Mouse (Mus musculus) adrenal gland, postnatal 14 days (tissue): ENCODE data around the gene Col26a1. TPM values are rescaled to one million over a fixed set of nuclear protein-coding genes. Genes with fewer than 3 reads are reported as not detected.
"Not testable (repeated sequence)": the region's sequence is repeated elsewhere in the genome, so short reads cannot be mapped to it uniquely, and the experiment has no call there.

Source experiments
- DNase-seq: peaks from one replicate; pipeline ENCODE4 v3.0.0; 2021; ENCODE audit warnings: mixed read lengths
- total RNA-seq: library from RNA; stranded (reverse); gene quantifications from 2 replicates; pipeline ENCODE4 v1.2.3, GENCODE M21; 2021

Col26a1 gene
- total RNA-seq, 1 experiment from 2014 or later = 3.3 TPM

DNA sequence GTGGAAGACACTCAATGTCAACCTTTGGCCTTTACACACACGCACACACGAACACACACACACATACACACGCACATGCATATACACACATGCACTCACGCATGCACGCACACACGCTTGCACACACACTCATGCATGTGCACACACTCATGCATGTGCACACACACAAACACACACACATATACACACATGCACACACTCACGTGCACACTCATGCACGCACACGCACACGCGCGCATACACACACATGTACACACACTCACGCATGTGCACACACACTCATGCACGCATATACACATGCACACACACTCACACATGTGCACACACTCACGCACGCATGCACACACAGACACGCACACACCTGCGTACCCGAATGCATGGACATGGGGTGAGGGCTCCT lies 130.9 kb downstream of the Col26a1 start:
- no peak for DNase-seq

DNA sequence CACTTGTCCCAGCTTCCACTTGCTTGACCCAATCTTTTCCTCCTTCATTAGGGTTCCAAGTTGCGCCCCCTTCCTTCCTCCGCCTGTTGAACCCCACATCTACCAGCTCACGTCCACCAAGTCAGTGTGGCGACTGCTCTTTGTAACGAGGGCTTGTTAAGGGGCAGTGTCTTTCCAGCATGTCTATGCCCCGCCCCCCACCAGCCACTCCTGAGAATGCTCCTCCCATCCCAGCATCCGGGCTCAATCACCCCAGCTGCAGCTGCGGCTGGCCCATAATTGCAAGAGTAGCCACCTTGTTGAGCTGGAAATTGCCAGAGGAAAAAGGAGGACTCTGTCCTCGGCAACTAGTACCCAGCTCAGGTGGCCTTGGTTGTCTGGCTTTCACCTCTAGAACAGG lies 136.4 kb downstream of the Col26a1 start:
- no peak for DNase-seq

DNA sequence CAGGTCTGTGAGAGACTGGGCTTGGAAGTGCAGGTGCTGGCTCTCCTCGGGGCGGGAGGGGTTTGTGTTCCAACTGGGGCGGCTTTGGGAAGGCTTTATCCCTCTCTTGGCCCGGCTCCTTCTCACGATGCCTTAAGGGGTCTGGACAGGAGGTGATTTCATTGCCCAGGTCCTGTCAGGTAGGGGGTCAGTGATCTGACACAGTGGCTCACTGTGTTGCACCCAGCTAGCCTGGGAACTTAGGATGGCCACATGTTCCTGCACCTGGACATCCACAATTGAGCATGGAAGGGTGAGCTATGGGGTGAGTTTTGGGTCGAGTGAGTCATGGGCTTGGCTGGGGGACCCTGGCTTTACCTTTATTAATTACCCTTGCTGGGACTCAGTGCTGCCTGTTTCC lies 144.1 kb downstream of the Col26a1 start:
- DNase-seq = no peak

DNA sequence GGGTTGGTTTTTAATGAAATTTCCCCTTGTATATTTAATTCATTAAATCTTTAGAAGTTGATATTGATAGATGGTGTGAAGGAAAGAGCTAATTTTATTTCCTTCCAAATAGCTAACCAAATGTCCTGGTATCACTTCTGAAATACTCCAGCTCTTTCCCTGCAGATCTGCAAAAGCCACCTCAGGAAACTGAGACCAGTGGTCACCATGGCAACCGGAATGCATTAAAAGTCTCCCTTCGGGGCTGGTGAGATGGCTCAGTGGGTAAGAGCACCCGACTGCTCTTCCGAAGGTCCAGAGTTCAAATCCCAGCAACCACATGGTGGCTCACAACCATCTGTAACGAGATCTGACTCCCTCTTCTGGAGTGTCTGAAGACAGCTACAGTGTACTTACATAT lies 156.7 kb downstream of the Col26a1 start:
- not testable (repeated sequence) for DNase-seq

DNA sequence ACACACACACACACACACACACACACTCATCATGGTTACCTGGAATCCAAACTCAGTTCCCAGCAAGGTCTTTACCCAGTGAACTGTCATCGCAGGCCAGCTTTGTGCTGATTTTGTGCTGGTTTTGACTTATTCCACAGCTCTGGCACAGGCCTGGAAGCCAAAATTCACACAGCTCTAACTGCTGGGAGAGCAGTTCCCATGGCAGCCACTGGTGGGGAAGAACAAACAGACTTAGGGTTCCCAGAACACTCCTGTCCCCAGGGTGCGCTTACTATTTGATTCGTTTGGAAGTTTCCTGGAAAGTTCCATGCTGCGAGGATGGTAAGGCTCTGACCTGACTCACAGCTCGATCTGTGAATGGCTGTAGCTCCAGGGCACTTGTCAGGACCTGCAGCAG lies 161.4 kb downstream of the Col26a1 start:
- no peak for DNase-seq

DNA sequence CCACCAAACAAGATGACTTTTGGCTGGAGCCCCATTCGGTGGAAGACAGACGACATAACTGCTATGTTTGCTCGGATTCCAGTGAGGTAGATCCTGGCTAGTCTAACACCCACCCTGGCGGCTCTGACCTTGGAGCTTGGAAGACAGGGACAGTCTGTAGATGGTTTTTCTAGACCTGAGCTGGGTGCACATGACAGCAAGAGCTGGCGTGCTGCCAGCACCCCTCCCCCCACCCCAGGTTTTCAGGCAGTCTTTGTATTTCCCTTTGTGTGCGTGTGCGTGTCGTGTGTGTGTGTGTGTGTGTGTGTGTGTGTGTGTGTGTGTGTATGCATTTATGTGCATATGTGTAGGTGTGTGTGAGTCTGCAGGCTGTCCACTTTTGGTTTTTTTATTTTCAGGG lies 164.4 kb downstream of the Col26a1 start:
- DNase-seq = peak; percentile 25

DNA sequence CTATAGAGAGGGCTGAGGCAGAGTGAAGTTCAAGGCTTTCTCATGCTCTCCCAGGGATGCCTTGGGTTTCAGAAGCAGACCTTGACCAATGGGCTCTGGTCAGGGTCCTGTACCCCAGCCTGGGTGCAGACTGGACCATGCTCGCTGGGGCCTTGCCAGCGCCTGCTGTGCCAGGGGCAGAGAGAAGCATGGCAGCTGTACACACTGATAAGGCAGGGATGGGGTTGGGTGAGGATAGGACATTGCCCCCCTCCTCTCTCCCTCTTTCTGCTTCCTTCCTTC lies 165.5 kb downstream of the Col26a1 start:
- DNase-seq = no peak

DNA sequence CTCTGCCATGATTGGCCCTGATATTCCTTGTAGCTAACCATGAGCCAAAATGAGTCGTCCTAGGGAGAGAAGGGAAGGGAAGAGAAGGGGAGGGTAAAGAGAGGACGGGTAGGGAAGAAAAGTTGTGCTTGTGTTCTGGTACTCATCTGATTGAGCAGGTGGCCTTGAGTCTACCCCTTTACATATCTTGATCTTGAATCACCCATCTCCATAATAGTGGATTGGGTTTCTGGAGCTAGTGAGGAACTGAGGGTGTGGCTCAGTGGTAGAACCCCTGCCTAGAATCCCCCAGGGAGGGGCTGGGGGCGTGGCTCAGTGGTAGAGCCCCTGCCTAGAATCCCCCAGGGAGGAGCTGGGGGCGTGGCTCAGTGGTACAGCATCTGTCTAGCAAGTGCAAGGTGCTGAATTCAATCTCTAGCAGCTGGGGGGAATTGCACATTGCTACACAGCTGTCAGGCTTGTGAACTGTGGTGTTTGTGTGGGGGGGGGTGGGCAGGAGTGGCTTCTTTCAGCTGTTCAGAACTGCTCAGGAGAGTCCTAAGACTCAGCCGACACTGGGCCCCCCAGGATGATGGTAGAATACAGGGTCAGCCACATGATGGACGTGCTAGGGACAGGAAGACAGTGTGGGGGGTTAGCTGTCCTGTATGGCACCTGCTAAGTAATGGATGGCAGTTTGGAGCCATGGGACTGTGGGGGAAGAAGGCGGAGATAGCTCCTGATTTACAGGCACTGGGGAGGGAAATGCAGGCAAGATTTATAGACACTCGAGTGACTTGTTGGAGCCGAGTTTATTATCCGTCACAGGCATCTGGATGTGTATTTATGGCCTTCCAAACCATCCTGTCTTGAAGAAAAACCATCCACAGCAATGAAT lies 166.1 kb downstream of the Col26a1 start:
- DNase-seq = no peak

DNA sequence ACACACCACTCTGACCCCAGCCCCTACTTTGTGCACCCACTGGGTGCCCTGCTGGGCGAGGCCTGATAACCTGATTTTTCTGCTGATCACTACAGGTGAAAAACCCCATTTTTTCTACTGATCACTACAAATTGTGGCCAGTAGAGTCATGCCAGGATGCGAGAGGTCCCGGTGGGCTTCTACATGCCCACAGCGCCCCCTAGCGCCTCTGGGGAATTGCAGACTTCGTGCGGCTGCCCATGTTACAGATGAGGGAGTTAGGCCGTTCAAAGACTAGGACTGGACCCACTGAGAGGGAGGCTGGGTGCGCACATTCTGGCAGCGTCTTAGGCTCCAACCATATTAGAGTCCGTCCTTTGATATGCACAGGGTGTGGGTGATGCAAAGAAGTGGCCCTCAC lies 168.1 kb downstream of the Col26a1 start:
- DNase-seq = peak; percentile 60

DNA sequence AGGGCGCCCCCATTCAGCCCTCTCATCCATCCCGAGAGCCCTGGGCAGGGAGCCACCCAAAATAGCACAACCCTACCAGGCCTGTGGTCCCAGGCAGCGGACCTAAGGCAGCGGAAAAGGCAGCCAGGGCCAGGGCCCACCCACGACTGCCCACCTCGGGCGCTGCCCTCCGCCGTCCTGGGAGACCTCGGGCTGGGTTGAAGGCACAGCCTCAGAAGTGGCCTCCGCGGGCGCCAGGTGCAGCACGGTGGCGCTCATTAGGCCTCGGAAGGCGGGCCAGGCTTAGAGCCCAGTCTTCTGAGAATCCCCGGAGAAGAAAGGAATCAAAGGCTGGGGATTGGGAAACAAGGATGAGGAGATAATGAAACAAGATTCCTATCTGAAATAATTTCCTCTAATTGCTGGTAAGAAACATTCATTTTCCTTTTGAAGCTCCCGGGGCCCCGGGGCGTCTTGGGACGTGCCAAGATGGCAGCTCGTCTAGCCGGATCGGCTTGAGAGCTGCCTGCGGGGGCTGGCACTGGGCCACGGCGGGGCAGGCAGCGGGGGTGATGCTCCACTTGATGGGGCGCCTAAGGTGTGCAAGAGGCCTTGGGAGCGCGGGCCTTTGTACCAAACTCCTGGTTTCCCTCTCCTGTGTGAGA lies 168.7 kb downstream of the Col26a1 start:
- peak; percentile 9 for DNase-seq

DNA sequence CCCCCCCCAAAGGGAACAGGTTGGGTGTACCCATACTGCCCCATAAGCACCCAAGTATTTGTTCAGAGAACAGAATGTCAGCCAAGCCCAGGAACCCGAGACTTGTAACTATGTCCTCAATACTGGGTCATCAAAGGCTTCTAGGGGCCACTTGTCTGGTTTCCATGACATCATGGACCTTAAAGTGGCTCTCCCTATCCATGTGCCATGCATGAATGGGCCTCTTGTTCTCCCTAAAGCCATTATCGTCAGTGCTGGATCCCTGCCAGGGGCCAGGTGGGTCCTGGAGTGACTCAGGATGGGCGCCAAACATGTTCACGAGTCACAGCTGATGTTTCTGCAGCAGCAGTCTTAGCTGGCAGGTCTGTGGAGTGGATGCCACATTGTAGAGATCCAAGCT lies 172.3 kb downstream of the Col26a1 start:
- DNase-seq = no peak

DNA sequence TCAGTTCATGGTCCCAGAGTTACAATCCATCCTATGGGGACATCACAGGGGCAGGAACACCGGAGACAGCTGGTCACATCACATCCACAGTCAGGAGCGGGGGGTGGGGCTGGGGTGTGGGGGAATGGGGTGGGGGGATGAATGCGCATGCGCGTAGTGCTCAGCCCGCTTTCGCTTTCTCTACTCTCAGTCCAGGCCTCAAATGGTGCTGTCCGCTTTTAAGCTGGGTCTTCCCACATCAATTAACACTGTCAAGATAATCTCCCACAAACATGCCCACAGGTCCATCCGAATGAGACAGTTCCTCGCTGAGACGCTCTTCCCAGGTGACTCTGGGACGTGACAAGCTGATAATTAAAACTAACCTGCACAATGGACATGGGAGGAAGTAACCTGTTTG lies 174.9 kb downstream of the Col26a1 start:
- no peak for DNase-seq

DNA sequence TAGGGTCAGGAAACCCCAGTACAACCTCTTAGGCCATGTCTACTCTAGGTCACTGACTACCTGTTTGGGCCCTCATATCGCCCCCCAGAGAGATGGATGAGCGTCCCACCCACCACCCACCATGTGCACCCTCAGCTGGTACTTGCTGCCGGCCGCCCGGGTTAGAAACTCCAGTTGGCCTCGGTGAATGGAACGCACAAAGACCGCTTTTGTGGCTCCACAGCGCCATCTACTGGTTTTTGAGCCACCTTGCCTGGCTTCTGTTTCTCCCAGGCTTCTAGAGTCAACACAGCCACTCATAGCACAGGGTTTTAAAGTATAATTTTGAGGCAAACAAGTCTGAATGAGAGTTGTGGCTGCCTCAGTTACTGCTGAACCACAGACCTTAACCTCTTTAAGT lies 176.2 kb downstream of the Col26a1 start:
- peak; percentile 85 for DNase-seq

DNA sequence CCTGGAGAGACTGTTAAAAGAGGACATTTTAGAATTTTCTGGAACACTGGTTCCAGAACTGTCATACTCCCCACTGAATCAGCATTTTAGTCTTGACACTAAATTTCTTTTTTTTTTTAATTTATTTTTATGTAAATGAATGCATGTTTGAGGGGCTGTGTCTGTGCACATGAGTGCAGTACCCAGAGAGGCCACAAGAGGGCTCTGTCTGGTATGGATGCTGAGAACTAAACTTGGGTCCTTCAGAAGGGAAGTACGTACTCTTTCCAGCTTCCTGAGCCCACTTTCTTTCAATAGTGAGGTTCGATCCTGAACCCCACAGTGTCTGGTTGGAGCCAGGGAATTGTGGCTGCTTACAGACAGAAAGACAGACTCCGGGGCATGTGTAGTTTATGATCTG lies 177.5 kb downstream of the Col26a1 start:
- no peak for DNase-seq

DNA sequence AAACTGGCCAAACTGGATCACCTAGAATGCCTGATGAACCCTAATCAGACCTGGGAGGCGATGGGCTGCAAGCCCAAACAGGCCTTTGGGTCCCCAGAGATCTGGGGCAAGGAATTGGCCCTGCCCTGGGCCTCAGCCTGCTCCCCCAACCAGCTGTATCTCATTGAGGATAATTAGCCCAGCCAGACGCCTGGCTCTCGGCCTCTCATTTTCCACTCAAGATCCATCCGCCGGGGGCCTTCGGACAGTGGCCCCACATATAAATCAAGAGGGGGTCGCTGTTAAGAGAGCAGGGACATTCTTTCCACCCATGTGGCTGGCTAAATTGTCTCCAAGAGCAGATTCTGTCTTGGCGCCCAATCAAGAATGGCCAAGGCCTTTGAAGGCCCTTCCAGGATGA lies 178.9 kb downstream of the Col26a1 start:
- no peak for DNase-seq

DNA sequence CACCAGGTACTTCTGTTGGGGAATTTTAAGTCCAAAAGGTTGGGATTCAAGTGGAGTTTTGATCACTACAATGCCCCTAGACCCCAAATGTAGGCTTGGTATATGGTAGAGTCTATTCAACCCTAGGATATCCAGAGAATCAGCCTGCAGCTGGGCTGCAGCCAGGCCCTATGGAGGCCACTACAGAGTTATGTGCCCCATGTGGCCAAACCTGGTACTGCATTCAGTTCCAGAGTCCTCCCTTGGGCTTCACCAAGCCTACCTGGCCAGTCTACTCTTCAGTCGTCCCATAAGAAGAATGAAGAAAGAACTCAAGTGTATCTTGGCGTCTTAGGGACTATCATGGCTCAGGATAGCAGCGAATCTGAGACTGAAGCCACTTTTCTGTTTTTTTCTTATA lies 179.3 kb downstream of the Col26a1 start:
- DNase-seq = peak; percentile 85

DNA sequence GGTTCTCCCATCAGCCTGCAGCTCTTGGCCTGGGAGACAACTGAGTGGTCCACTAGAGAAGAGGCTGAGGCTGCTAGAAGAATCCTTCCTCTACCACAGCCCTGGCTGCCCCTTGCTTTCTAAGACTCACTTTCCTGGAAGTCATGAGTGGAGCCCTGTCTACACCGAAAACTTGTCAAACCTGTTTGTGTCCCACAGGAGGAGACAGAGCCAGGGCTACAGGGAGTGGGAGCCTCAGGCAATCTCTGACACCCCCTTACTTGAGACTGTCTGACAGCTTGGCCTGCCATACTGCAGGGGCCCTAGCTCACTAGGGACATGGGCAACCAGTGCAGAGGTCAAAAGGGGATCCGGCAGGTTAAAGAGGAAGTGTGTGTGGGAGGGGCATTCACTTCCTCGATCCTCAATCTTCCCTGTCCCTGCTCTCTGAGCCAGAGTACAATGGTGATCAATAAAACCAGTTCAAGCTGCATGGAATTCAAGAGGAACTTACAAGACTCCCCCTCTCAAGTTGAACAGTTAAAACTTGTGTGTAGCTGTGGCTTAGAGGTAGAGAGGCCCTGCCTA lies 180.8 kb downstream of the Col26a1 start:
- no peak for DNase-seq

DNA sequence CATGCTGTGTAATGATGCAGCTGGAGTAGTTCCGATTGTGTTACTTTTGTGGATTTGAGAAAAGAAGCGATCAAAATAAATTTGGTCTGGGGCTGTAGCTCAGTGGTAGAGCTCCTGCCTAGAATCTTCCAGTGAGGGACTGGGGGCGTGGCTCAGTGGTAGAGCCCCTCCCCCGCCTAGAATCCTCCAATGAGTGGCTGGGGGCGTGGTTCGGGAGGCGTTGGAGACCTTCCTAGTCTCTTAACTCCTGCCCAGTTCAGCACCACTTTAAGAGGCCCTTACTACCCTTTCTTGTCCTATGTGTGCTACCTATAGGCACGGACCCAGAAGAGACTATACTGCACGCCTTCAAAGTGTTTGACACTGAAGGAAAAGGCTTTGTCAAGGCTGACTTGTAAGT lies 185.4 kb downstream of the Col26a1 start:
- no peak for DNase-seq

DNA sequence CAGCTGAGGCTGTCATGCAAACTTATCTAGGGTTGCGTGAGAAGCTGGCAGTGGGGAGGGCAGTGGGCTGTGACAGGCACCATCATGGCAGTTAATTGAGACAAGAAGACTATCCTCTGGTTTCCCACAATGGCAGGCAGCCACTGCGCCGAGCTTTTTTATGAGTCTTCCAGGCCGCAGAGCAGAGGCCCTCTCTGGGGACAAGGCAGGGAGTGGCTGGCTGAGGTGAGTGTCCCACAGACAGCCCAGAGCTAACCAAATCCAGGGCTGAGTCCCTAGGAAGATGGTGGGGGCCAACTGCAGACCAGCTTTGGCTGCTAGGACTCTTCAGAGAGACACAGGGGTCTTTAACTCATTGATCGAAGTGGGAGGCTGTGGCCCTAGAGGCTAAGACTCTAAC lies 186.5 kb downstream of the Col26a1 start:
- DNase-seq = no peak

DNA sequence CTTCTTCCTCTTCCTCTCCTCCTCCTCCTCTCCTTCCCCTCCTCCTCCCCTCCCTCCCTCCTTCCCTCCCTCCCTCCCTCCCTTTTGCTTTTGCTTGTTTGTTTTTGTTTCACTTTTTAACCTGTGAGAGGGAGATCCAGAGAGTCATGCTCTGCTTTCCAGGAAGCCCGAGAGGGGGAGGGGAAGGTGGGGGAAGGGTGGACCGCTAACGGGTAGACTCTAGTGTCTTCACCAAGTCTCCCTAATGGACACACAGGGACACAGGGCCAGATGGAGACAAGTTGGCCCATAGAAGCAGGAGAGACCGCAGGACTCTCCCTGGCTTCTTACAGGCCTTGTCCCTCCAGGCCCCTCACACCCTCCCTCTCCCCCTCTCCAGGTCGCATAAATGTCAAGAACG lies 188.0 kb downstream of the Col26a1 start:
- DNase-seq = no peak

DNA sequence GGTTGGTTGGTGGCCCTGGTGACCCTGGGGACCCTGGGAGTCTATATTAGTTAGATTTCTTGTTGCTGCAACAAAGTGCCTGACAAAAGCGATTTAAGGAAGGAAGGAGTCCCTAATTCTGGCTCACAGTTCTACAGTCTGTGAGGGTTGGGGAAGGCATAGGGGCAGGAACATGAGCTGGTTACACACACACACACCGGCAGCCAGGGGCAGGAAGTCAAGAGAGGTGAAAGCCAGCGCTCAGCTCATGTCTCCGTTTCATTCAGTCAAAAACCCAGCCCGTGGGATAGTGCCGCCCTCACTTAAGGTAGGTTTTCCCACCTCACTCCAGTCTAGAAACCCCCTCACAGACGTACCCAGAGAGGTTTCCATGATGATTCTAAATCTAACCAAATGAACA lies 189.6 kb downstream of the Col26a1 start:
- DNase-seq = no peak

DNA sequence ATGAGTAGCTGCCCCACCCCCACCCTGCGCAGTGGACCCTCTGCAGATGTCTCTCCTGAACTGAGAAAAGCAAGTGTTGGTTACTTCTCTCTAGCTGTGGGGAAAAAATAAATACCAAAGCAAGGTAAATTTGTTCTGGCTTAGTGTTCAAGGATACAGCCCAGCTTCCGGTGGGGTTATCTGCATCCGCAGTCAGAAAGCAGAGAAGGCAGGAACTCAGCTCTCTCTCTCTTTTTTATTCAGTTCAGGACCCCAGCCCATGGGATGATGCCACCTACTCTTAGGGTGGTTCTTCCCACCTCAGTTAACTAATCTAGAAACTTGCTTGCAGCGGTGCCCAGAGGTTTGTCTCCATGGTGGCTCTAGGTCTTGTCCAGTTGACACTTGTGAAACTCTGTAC lies 190.2 kb downstream of the Col26a1 start, which contains the start of gene Myl10:
Gene Myl10, plus strand, starts transcription at position 363 of the 400 bp plus-strand sequence.
- no peak for DNase-seq
